Mouse (Mus musculus) left cerebral cortex, postnatal 25 days (tissue): ENCODE measurements at regions not wholly inside any gene's neighbourhood (a gene's known extent, or its start where the extent isn't known, plus 50 kb on each side); places are given as distances from the start of the nearest gene placed in this dataset.

Source experiments
- DNase-seq, 2 experiments: peaks; one replicate each; pipeline ENCODE4 v3.0.0; 2022; ENCODE audit warnings: low spot score in 2 of 2, mixed read lengths in 1 of 2
- intact Hi-C: fragments of 180-260 bp; cut with DNase I; formaldehyde crosslinking; loops from one replicate; pipeline ENCODE4 v1.15.1; 2025

DNA sequence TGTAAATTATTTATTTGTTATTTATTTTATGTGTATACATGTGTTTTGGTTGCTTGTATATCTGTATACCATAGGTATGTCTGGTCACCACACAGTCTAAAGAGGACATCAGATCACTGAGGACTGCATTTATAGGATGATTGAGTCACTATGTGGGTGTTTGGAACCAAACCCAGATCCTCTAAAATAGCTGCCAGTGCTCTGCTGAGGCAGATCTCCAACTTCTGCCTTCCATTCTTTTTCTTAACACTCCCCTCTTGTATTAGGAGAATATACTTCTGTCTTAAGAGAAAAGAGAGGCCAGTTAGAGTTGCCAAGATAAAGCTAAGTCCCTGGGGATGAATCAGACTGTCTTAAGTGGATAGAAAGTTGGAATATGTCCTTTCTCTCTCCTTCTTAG is 424.2 kb downstream of the Cntn6 start:
- intact Hi-C loops, result no loop called here
- peak; percentile 4 to 89 for DNase-seq

DNA sequence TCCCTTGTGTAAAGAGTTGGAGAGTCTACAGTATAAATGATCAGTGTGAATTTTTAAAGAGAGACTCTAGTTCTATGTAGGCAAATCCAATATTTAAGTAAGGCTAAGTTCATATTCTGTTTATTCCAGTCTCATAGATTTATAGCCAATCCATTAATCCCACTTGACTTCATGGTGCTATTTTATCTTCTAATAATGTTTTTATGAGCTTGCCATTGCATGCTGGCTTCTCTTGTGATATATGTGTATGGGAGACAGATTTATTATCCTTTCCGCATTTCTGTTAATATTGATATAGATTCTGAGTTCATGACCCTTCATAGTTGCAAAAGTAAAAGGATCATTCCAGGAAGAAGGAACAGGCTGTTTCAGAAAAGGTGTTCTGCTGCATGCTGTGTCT is 430.0 kb downstream of the Cntn6 start:
- intact Hi-C loops, result no loop called here
- DNase-seq, result no peak

DNA sequence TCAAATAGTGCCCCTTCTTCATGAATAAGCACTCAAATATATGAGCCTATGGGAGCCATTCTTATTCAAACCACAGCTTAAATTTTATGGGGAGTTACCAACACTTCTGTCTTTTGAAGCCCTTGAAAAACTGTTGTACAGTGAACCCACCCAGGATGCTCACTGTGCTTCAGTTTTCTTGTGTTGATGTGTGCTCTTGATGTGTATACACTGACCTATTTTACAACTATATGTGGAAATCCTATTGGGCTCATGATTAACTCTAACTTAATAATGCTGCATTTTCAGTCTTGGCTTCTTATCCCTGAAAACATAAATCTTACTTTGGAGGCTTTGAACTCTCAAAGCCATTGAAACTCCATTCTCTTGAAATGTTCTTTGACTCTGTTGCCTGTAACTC is 433.5 kb downstream of the Cntn6 start:
- intact Hi-C loops, result no loop called here
- no peak for DNase-seq

DNA sequence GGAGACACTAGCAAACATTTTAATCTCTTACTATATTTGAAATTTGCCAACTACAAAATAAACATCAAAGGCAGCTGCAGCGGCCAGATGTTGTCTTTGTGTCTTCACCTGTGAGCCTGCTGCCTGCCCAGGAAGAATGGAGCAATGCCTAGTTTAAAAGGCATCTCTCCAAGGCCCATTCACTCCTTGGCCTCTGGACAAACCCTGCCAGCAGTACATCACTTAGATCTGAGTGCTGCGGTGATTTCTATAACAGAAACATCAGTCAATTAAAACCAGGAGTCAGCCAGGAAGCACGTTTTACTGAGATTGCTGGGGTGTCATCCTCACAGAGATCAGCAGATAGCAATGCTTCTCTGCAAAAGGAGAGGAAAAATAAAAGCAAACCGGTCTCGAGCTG is 437.7 kb downstream of the Cntn6 start:
- intact Hi-C loops, result no loop called here

DNA sequence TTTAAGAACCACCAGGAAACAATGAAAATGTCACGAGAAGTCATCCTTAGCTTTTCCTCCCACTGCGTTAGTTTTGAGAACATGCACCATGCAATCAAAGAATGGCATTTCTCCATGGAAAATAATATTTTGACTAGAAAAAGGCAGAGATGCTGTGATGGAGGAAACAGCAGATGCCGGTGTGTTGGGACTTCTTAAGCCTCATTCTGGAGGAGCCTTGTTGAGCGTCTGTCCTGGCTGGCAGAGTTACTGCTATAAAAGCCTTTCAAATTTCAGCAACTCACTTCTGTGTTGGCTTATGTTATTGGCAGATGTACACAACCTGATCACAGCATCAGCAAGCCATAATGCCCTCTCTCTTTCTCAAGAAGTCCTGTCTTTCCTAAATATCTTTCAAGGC is 439.6 kb downstream of the Cntn6 start:
- intact Hi-C loops, result no loop called here

More for the DNA sequence above, 437.7 kb downstream of the Cntn6 start:
- DNase-seq, result no peak

DNA sequence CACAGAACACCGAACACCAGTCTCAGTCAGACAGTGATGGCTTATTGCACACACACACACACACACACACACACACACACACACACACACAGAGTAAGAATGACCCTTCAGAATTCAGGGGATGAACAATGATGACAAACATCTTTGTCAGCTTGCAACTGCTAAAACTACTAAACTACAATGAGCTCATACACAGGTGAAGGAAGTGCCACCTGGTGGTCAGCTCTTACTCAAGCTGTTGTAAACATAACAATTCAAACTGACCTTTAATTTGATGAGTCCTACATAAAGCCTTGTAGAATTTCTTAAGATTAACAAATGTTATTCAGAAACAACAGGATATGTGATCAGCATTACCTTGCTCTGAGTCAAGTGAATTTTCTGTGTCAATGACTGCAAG is 446.5 kb downstream of the Cntn6 start:
- intact Hi-C loops, result no loop called here
- no peak for DNase-seq

More for the DNA sequence above, 439.6 kb downstream of the Cntn6 start:
- DNase-seq, result no peak

DNA sequence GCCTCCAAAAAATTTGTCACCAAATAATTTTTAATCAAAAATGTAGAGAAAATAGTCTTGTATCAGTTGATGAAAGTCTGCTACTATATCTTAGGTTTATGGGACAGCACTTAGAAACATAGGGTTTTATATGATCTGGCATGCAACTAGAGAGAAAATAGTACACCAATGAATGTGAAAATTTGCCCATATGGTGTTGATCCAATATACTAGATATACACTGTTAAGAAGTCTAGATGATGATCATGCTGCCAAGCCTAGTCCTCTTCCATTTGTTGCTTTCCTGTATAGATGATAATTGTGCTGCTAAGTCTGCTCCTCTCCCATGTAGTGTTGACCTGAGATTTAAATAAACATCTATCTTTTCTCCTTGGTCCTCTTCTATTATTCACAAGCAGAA is 481.9 kb downstream of the Cntn6 start:
- intact Hi-C loops, result no loop called here
- no peak for DNase-seq

DNA sequence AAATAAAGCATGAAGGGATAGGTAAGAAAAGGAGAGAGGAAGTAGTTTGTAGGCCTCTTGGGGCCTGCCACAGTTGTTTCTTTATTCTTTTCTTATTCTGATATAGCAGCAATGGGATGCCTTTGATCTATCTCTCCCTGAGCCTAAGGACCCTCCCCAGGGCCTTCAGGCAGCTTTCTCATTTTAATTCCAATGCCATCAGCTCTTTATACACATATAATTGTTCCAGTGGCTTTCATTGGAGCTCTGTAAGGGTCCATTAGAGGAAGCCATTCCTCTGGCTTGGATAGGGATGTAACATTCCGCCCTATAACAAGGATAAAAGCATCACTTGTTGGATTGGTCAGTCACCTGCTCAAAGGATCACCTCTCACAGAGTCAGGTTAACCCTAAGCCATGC is 491.6 kb downstream of the Cntn6 start:
- intact Hi-C loops, result no loop called here
- DNase-seq, result no peak

DNA sequence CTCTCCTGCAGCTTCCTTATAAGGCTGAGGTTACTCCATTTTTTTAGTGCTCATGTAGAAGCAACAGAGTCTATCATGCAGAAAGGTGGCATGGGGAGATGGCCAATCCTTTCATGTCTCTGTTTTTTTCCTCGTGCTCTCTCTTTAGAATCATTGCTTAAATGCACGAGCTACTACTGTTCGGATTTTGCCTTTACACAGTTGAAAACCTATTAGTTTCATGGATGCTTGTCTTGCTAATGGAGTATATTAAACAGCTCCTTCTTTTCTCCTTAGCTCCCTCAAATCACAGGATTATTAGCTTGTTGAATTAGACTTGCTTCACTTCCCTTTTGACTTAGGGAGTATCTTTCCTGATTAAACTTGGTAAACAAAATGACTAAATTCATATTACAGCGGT is 497.3 kb downstream of the Cntn6 start:
- no peak for DNase-seq
- intact Hi-C loops, result no loop called here

DNA sequence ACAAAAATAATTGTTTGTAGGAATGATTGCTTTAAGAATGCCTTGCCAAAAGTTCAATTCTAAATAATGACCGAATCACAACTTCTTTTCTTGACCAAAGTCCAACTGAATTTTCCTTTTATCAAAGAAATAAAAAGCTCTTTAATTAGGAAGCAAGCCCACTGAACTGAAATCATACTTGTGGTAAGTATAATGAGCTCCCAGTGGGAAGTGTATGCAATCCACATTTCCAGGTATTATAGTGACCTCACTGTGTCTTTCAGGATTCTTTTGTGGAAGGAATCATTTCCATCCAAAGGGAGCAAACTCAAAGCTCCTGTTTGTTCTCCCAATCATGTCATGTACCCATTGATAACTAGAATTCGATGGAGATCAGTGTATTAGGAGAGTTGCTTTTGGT is 497.8 kb downstream of the Cntn6 start:
- intact Hi-C loops, result no loop called here
- no peak for DNase-seq

DNA sequence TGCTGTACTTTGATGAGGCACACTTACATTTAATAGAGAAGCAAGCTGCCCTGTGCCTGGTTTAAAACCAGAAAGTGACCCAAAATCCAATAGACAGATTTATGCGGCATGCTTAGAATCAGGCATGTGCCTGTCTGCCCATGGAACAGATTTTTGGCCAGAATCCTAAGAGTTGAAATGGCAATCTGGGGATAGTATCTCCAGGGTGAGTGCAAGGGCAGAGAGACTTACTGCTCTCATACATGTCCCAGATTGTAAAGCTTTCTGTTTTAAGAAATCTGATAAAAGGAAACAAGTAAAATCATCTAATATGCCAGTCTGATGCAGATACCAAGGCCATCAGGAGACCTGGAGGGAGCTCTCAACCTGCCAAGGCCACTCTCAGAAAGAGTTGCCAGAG is 507.0 kb downstream of the Cntn6 start:
- DNase-seq, result no peak
- intact Hi-C loops, result no loop called here

DNA sequence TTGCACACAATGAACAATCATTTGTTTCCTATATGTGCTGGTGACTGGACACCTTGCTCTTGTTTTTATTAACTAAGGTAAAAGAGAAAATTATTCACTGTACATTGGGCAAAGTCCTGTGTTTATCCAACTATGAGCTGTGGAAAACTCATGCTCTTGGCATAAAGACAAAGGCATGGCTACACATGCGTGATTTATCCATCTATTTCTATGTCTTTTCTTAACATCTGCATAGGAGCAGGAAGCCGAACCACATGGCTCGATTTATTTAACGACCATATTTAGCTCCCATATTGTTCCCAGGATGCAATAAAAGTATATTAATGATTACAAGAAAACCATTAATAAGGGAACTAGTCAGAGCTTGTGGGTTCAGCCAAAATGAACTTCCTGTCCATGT is 528.1 kb downstream of the Cntn6 start:
- DNase-seq, result no peak
- intact Hi-C loops, result no loop called here

DNA sequence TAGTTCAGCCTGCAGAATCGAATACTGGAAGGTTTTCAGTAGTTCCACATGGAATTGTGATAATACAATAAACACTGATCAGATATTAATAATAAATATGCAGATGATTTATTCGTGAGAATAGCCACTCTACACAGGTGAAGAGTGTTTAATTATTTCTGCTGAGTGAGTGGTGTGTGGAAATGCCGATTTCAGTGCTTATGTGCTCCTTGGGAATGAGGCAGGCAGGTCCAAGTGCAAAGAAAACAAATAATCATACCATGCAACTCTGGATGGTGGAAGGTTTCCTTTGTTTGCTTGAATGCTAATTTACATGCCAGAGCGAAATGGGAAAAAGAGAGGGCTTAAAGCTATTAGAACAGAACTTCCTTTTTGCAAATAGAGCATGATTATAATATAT is 528.6 kb downstream of the Cntn6 start:
- intact Hi-C loops, result no loop called here
- DNase-seq, result no peak

DNA sequence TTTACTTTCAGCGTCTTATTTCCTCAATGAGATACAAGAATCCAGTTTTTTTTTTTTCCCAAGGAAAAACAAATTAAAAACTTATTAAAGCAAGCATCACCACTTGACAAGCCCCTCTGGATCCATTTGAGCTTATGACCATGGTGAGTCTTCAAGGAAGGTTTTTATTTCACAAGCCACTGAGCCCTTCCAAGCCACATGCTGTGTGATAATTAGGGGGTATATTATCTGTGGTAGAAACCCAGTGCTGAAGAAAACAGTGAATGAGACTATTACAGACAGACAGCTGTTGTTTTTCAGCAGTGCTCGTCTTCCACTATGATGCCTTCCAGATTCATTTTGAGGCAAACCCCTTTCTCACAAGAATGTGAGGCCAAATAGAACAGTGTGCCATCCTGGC is 573.6 kb downstream of the Cntn6 start:
- intact Hi-C loops, result no loop called here
- no peak for DNase-seq

DNA sequence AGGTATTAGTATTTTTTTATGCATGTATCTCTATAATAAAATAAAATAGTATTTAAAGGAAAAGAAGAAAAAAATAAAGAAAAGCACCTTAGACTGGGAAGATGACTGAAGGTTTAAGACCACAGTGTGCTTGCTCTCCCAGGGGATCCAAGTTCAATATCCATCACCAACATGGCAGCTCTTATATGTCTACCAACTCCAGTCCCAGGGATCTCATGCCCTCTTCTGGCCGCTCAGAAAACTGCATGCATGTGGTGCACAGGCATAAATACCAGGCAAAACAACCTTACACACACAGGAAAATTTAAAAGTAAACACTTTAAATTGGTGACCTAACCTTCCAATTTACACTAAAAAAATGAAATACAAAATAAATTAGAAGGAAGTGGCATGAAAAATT is 586.6 kb upstream of the Cntn4 start:
- intact Hi-C loops, result no loop called here
- peak in 1 of 2 experiments; percentile 11 for DNase-seq
